Mouse (Mus musculus) midbrain, embryonic 12.5 days (tissue): ENCODE measurements around the gene Ccdc9b. TPM values are rescaled to one million over a fixed set of nuclear protein-coding genes. Genes with fewer than 3 reads are reported as not detected.

ENCODE experiments used
- ATAC-seq: fragments of 200-750 bp; cut with Nextera tagmentation; 2 replicates; pipeline ENCODE4 v1.8.0; 2017; ENCODE audit warnings: low read depth, moderate TSS enrichment, moderate library complexity; ENCODE audit not compliant: low FRiP score
- H3K27ac ChIP-seq: fragments of 300-500 bp; sonication (generic); replicated peaks from 2 replicates; pipeline ENCODE4 v1.5.1; 2016; ENCODE audit warnings: mild to moderate bottlenecking
- H3K27me3 ChIP-seq: fragments of 300-500 bp; sonication (generic); 2 replicates; pipeline ENCODE4 v1.6.1; 2016; ENCODE audit warnings: mild to moderate bottlenecking
- H3K36me3 ChIP-seq: fragments of 300-500 bp; sonication (generic); 2 replicates; pipeline ENCODE4 v1.6.1; 2016
- H3K4me1 ChIP-seq: fragments of 300-500 bp; sonication (generic); 2 replicates; pipeline ENCODE4 v1.6.1; 2016
- H3K4me2 ChIP-seq: fragments of 300-500 bp; sonication (generic); replicated peaks from 2 replicates; pipeline ENCODE4 v1.6.1; 2016; ENCODE audit warnings: mild to moderate bottlenecking, moderate library complexity
- H3K4me3 ChIP-seq: fragments of 300-500 bp; sonication (generic); 2 replicates; pipeline ENCODE4 v1.5.1; 2016; ENCODE audit warnings: mild to moderate bottlenecking
- H3K9ac ChIP-seq: fragments of 300-500 bp; sonication (generic); replicated peaks from 2 replicates; pipeline ENCODE4 v1.6.1; 2016; ENCODE audit warnings: mild to moderate bottlenecking, moderate library complexity
- H3K9me3 ChIP-seq: fragments of 300-500 bp; sonication (generic); 2 replicates; pipeline ENCODE4 v1.6.1; 2016; ENCODE audit warnings: mild to moderate bottlenecking
- WGBS: fragments of 180-500 bp; shearing (Covaris S2); methylation state at CpG from one replicate; pipeline ENCODE4 v1.1.7; 2016; 5-methylcytosine and 5-hydroxymethylcytosine counted together
- polyA plus RNA-seq: library from polyadenylated mRNA; unstranded; fragments of >200 nt; fragmentation: Nextera tagmentation; extraction: Ambion mirVana; gene quantifications from 2 replicates; pipeline ENCODE4 v1.2.1, GENCODE M21; 2016

The Ccdc9b gene
- polyA plus RNA-seq, 1 experiment from 2014 or later: 2.2 TPM

GRCm38 (mm10) chr2:118775396-118775795 is 12.9 kb upstream of the Ccdc9b start:
- Histone ChIP-seq H3K4me3 (no peak overlapping the region), H3K4me2 (no peak overlapping the region), H3K9ac (no peak overlapping the region), H3K27me3 (peaks cover 4% of the 10 kb centered on the region; the same call in 1 of the 2 replicates), H3K36me3 (no peaks in the 10 kb centered on the region), H3K9me3 (no peaks in the 10 kb centered on the region), H3K27ac (no peak overlapping the region), H3K4me1 (peaks cover 11% of the 10 kb centered on the region)
- ATAC-seq: no peak
- 100% methylated on average over 1 of the region's 1 CpGs for WGBS

GRCm38 (mm10) chr2:118774536-118774935 is 12.1 kb upstream of the Ccdc9b start:
- H3K9ac ChIP-seq: no peak overlapping the region
- H3K4me2 ChIP-seq: no peak overlapping the region
- H3K27ac ChIP-seq: no peak overlapping the region
- ATAC-seq: no peak
- no peaks in the 10 kb centered on the region for H3K36me3 ChIP-seq
- H3K9me3 ChIP-seq: no peaks in the 10 kb centered on the region
- H3K4me1 ChIP-seq: peaks cover 4% of the 10 kb centered on the region
- 98% methylated on average over 2 of the region's 2 CpGs for WGBS
- no peak overlapping the region for H3K4me3 ChIP-seq
- peaks cover 4% of the 10 kb centered on the region; the same call in 1 of the 2 replicates for H3K27me3 ChIP-seq

GRCm38 (mm10) chr2:118772158-118772874 is 9.9 kb upstream of the Ccdc9b start, which contains the start of gene Phgr1:
Gene Phgr1 (plus strand): TSS chr2:118772769.
- Histone ChIP-seq H3K9ac (no peak within 1 kb of the TSS), H3K27me3 (peaks cover 4% of the 10 kb centered on the region; the same call in 1 of the 2 replicates), H3K27ac (no peak within 1 kb of the TSS), H3K4me3 (no peak within 1 kb of the TSS), H3K4me2 (no peak within 1 kb of the TSS), H3K4me1 (no peaks in the 10 kb centered on the region), H3K36me3 (no peaks in the 10 kb centered on the region), H3K9me3 (no peaks in the 10 kb centered on the region)
- 82% methylated on average over 6 of the region's 6 CpGs for WGBS
- no peak for ATAC-seq

GRCm38 (mm10) chr2:118766041-118767033 is 3.9 kb upstream of the Ccdc9b start:
- 76% methylated on average over 10 of the region's 10 CpGs for WGBS

GRCm38 (mm10) chr2:118764875-118765274 is 2.4 kb upstream of the Ccdc9b start:
- 84% methylated on average over 5 of the region's 5 CpGs for WGBS
- no peak overlapping the region for H3K4me3 ChIP-seq
- no peak overlapping the region for H3K9ac ChIP-seq
- no peaks in the 10 kb centered on the region for H3K9me3 ChIP-seq
- ATAC-seq: no peak
- no peak overlapping the region for H3K4me2 ChIP-seq
- H3K27me3 ChIP-seq: peaks cover 23% of the 10 kb centered on the region
- H3K36me3 ChIP-seq: no peaks in the 10 kb centered on the region
- H3K4me1 ChIP-seq: peaks cover 37% of the 10 kb centered on the region
- no peak overlapping the region for H3K27ac ChIP-seq

More at GRCm38 (mm10) chr2:118766041-118767033, 3.9 kb upstream of the Ccdc9b start:
- Histone ChIP-seq H3K36me3 (no peaks in the 10 kb centered on the region), H3K4me1 (peaks cover 31% of the 10 kb centered on the region), H3K4me3 (no peak overlapping the region), H3K9me3 (no peaks in the 10 kb centered on the region), H3K27ac (no peak overlapping the region), H3K4me2 (no peak overlapping the region), H3K9ac (no peak overlapping the region), H3K27me3 (peaks cover 18% of the 10 kb centered on the region)
- ATAC-seq: no peak

- Histone ChIP-seq H3K36me3 (no peaks in the 10 kb centered on the region), H3K27ac (no peak overlapping the region), H3K4me2 (no peak overlapping the region), H3K27me3 (peaks cover 27% of the 10 kb centered on the region), H3K9me3 (no peaks in the 10 kb centered on the region), H3K9ac (no peak overlapping the region), H3K4me3 (no peak overlapping the region), H3K4me1 (peaks cover 42% of the 10 kb centered on the region)
- 27% methylated on average over 11 of the region's 11 CpGs for WGBS
- ATAC-seq: no peak
Measured at GRCm38 (mm10) chr2:118764094-118764831, 1.8 kb upstream of the Ccdc9b start.

- no peak overlapping the region for H3K4me2 ChIP-seq
- peaks cover 44% of the 10 kb centered on the region for H3K4me1 ChIP-seq
- no peak overlapping the region for H3K9ac ChIP-seq
- H3K9me3 ChIP-seq: no peaks in the 10 kb centered on the region
- WGBS: 70% methylated on average over 7 of the region's 7 CpGs
- H3K4me3 ChIP-seq: no peak overlapping the region
- peak overlapping the region; percentile 97 for H3K27ac ChIP-seq
- peaks cover 35% of the 10 kb centered on the region for H3K27me3 ChIP-seq
- no peak for ATAC-seq
- H3K36me3 ChIP-seq: no peaks in the 10 kb centered on the region
Measured at GRCm38 (mm10) chr2:118763469-118763868, 1.0 kb upstream of the Ccdc9b start.

GRCm38 (mm10) chr2:118762784-118763148 is 305 bp upstream of the Ccdc9b start:
- H3K4me3 ChIP-seq: 0 out of 2 replicates have a peak overlapping the region, but pooled peaks have one; percentile 28
- 12% methylated on average over 10 of the region's 10 CpGs for WGBS
- H3K27me3 ChIP-seq: peaks cover 42% of the 10 kb centered on the region

GRCm38 (mm10) chr2:118761358-118761757 is 1.1 kb downstream of the Ccdc9b start:
- Histone ChIP-seq H3K4me3 (no peak overlapping the region), H3K36me3 (no peaks in the 10 kb centered on the region), H3K4me1 (peaks cover 44% of the 10 kb centered on the region), H3K9ac (peak overlapping the region; percentile 59), H3K27me3 (peaks cover 43% of the 10 kb centered on the region), H3K9me3 (no peaks in the 10 kb centered on the region), H3K4me2 (peak overlapping the region; percentile 49), H3K27ac (peak overlapping the region; percentile 97)
- ATAC-seq: no peak
- 86% methylated on average over 12 of the region's 12 CpGs for WGBS

More at GRCm38 (mm10) chr2:118762784-118763148, 305 bp upstream of the Ccdc9b start:
- H3K36me3 ChIP-seq: no peaks in the 10 kb centered on the region
- no peaks in the 10 kb centered on the region for H3K9me3 ChIP-seq
- peak overlapping the region; percentile 59 for H3K9ac ChIP-seq
- ATAC-seq: no peak
- peak overlapping the region; percentile 97 for H3K27ac ChIP-seq
- peak overlapping the region; percentile 49 for H3K4me2 ChIP-seq
- H3K4me1 ChIP-seq: peaks cover 44% of the 10 kb centered on the region

- Histone ChIP-seq H3K9me3 (no peaks in the 10 kb centered on the region), H3K9ac (no peak overlapping the region), H3K27me3 (peaks cover 41% of the 10 kb centered on the region), H3K36me3 (no peaks in the 10 kb centered on the region), H3K4me3 (no peak overlapping the region), H3K4me1 (peaks cover 44% of the 10 kb centered on the region), H3K4me2 (no peak overlapping the region), H3K27ac (no peak overlapping the region)
- no peak for ATAC-seq
- WGBS: 84% methylated on average over 11 of the region's 11 CpGs
Measured at GRCm38 (mm10) chr2:118760311-118761025, 2.0 kb downstream of the Ccdc9b start.

- H3K4me1 ChIP-seq: peaks cover 44% of the 10 kb centered on the region
- no peak overlapping the region for H3K27ac ChIP-seq
- H3K9ac ChIP-seq: no peak overlapping the region
- H3K4me2 ChIP-seq: no peak overlapping the region
- H3K36me3 ChIP-seq: no peaks in the 10 kb centered on the region
- no peak overlapping the region for H3K4me3 ChIP-seq
- H3K27me3 ChIP-seq: peaks cover 41% of the 10 kb centered on the region
- H3K9me3 ChIP-seq: no peaks in the 10 kb centered on the region
- WGBS: 17% methylated on average over 8 of the region's 8 CpGs
- peak; percentile 13; the same call in 1 of the 2 replicates for ATAC-seq
Measured at GRCm38 (mm10) chr2:118759828-118760227, 2.6 kb downstream of the Ccdc9b start.
